Mouse (Mus musculus) heart, adult 9 months (tissue): ENCODE measurements around the gene Gm10409.
"Not testable (repeated sequence)": the region's sequence is repeated elsewhere in the genome, so short reads cannot be mapped to it uniquely, and the experiment has no call there.

Experiments used
- DNase-seq, 2 experiments: peaks; one replicate each; pipeline ENCODE4 v3.0.0; 2022; ENCODE audit warnings: low spot score in 2 of 2

Gene Gm10409

DNA sequence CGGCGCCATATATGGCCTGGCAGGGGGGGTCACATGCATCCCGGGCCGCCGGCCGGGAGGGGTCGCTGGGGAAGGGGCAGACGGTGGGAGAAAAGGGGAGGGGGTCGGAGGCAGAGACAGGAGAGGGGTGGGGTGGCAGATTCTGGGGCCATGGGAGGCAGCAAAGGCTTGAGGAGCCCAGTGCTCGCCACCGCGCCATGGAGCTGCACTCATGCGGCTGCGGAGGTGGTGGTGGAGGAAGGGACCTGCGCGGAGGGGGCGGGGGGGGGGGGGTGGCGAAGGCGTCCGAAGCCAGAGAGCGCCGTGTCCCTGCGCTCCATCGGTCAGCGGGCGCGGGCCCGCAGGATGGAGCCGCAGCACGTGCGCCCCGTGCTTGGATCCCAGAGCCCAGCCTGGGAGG, at the start of gene Gm10409:
Gm10409 (plus strand) TSS at position 301 of the 400 bp plus-strand sequence.
- not testable (repeated sequence) for DNase-seq

DNA sequence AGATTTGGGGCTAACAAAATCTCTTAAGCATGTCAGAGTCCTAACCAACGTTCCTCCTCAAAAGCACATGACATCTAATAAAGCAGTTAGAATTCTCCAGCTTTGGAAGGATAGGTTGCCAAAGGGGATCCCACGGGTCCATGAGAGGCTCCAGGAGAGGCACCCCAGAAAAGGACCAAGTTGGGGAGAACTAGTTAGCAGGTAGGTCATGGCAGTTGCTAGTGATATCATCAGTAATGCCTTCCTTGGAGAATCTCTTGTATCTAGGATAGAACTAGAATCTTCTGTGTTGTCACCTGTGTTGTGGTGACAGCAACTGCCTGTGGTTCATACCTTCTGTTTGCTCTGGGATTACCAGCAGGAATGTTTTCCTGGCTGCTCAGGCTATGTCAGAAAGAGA, 17.6 kb upstream of the Gm10409 start, which contains the start of gene Gm10413:
Gm10413 (plus strand) TSS at position 301 of the 400 bp plus-strand sequence.
- DNase-seq = not testable (repeated sequence)

- not testable (repeated sequence) for DNase-seq
Observed at GRCm38 (mm10) chr14:3427803-3428202, 15.4 kb downstream of the Gm10409 start, which contains the start of gene Gm3005. TSS of gene Gm3005 (plus strand) at chr14:3428103.

GRCm38 (mm10) chr14:3449079-3449478, 36.7 kb downstream of the Gm10409 start, which contains the start of gene Gm10408:
TSS of gene Gm10408 (plus strand) at chr14:3449379.
- not testable (repeated sequence) for DNase-seq
